Mouse (Mus musculus): ENCODE data around the gene Eif3i. TPM values are rescaled to one million over a fixed set of nuclear protein-coding genes. Genes with fewer than 3 reads are reported as not detected.

The Eif3i gene
- 100 to 1,000 TPM; 119 to 128 (median 123) TPM for total RNA-seq (2022)

DNA sequence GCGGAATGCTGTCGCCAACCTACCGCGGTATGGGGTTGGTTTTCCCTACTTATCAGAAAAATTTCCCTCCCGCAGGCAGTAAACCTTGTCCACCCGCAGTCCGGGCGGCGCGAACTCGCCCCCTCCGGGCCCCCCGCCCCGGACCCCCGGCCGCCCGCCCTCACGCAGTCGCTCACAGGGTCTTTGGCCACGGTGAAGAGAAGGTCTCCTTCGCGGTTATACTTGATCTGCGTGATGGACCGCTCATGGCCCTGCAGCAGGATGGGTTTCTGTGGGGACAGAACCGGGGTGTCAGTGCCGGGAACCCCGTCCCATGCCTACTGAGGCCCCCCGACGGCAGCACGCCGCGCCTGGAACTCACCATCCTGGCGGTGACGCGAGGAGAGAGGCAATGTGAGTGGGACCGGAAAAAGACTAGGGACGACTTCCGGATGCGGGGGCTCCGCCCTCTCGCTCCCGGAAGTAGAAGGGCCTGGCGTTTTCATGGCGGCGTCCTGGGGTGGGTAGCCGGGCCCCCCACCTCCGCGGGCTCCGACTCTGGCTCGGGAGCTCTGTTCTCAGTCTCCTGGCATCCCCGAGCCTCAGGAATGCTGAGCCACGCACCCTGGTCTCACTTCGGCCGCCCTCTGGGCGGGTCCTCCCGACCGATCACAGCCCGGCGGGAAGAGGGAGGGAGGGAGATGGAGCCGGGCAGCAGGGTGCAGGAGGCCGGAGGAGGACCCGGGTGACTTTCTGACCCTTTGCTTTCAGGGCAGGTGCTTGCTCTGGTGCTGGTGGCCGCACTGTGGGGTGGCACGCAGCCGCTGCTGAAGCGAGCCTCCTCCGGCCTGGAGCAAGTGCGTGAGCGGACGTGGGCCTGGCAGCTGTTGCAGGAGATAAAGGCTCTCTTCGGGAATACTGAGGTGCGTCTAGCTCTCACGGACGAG, at the start of gene Eif3i, which contains the start of gene Tmem234:
Gene Eif3i (minus strand): TSS at position 416 of the 926 bp plus-strand sequence.
Gene Tmem234 (plus strand): TSS at position 436 of the 926 bp plus-strand sequence.
- peak; percentile 64 to 77 for DNase-seq (ENCODE audit: low spot score in 2 of 2)

DNA sequence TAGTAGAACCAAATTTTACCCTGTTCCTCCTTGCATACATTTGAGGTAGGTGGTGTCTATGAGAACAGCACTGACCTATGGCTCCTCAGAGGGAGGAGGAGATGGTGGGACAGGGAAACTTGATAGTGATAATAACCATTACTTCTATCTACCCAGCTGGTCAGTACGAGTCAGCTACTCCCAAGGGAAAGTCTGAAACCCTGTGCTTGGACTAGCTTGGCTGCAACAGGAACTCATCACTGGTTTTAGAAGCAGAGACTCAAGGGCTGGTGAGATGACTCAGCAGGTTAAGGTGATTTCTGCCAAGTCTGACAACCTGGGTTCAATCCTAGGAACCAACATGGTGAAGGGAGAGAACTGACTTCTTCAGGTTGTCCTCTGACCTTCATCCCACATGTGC, 48.2 kb upstream of the Eif3i start:
- DNase-seq (ENCODE audit: low spot score in 2 of 2), result no peak

GRCm38 (mm10) chr4:129645204-129645603, 44.8 kb upstream of the Eif3i start:
- DNase-seq (ENCODE audit: low spot score in 2 of 2), result no peak

- DNase-seq (ENCODE audit: low spot score in 2 of 2), result no peak
These were observed 41.3 kb upstream of the Eif3i start for GRCm38 (mm10) chr4:129641756-129642155.

GRCm38 (mm10) chr4:129640638-129641467, 40.4 kb upstream of the Eif3i start, which contains the start of gene Txlna:
Txlna (minus strand) TSS chr4:129641065.
- DNase-seq (ENCODE audit: low spot score in 2 of 2), result peak; percentile 97 to 98

GRCm38 (mm10) chr4:129640101-129640637, 39.7 kb upstream of the Eif3i start:
- DNase-seq (ENCODE audit: low spot score in 2 of 2), result no peak

DNA sequence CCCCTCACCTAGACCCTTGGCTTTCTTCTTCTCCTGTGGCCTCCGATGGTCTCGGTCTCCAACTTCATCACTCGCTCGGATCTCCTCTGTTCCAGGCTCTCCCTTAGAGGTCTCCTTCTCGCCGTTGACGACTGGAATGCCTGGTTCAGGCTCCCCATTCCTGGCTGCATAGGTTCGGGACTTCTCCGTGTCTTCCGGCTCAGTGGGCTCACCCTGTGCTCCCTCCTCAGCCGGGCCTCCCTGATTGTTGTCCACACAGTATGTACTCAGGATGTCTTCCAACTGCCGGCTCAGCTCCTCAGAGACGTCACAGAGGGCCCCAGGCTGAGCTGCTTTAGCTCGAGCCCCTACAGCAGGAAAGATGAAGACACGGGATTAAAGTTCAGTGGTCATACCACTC, 38.8 kb upstream of the Eif3i start:
- DNase-seq (ENCODE audit: low spot score in 2 of 2), result no peak

GRCm38 (mm10) chr4:129633852-129634251, 33.4 kb upstream of the Eif3i start:
- DNase-seq (ENCODE audit: low spot score in 2 of 2), result no peak

GRCm38 (mm10) chr4:129631867-129632266, 31.4 kb upstream of the Eif3i start:
- no peak for DNase-seq (ENCODE audit: low spot score in 2 of 2)

- no peak for DNase-seq (ENCODE audit: low spot score in 2 of 2)
These were observed 30.5 kb upstream of the Eif3i start for GRCm38 (mm10) chr4:129630944-129631343.

DNA sequence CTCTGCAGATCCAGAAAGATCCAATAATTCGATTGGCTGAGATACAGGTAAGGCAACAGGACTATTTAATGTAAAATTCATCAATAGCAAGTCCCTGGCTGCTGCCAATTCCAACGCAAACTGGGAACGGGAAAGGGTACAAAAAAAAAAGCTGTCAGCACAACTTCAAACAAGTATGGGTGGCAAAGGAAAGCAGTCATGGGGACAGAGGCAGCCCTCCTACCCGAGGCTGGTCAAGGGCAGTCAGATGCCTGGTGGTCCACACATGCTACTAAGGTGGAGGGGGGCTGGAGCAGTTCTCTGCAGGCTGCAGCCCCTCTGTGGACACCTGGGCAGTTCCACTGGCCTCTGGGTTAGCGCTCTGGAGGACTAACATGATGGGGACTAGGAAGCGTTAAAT, 25.6 kb upstream of the Eif3i start:
- DNase-seq (ENCODE audit: low spot score in 2 of 2), result no peak

- no peak for DNase-seq (ENCODE audit: low spot score in 2 of 2)
These were observed 25.0 kb upstream of the Eif3i start for GRCm38 (mm10) chr4:129625496-129625895.

- DNase-seq (ENCODE audit: low spot score in 2 of 2), result peak in 1 of 2 experiments; percentile 65
These were observed 24.6 kb upstream of the Eif3i start for GRCm38 (mm10) chr4:129625029-129625370.

DNA sequence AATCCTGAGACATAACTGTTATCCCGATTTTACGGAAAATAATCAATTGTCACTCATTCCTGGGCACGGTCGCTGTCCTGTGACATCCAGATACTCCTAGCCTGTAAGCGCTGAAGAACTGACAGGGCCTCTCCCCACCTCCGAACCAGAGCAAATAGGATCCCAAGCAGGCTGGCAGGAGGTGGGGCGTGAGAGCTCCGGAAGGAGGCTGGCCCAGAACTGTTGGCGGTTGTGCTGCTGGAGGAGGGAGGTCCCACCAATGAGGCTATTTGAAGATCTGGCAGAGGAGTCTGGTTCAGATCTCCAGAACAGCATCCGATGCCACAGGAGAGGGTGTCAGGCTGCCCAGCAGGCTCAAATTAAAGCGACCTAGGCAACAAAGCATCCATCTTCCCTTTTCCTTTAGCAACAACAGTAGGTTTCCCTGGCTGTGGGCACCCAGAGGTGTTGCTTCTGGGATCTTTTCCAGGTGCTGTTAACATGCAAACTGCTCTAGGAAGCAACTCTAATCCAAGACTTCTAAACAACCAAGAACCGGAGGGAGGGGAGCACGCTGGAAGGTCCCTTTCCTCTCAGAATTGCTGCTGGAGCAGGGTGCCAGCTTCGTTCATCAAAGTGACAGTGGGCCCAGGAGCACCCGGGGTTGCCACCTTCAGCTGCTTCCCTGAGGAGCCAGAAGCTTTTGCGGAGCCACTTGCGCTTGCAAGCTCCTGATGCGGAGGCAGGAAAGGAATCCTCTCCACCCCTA, 24.0 kb upstream of the Eif3i start:
- DNase-seq (ENCODE audit: low spot score in 2 of 2), result peak; percentile 88 to 93

DNA sequence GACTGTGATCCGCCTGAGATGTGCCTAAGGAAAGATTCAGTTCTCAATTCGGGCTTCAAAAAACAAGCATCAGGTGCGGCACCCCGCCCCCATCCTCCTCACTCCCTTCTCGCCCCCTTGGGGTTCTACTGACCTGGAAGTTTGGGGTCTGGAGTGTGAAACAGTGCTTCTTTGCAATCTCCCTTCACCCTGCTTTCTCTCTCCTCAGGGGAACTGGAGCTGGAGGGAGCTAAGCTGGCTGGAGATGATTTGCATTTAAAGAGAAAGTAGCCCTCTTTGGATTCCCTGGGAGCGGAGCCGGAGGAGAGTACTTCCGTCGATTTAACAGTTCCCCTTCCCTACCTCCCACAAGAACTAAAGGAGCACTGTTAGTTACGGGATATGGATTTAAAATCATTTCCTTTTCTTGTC, 23.2 kb upstream of the Eif3i start, which contains the start of gene Ccdc28b:
Gene Ccdc28b (minus strand): TSS at position 267 of the 411 bp plus-strand sequence.
- DNase-seq (ENCODE audit: low spot score in 2 of 2), result peak in 1 of 2 experiments; percentile 60

- DNase-seq (ENCODE audit: low spot score in 2 of 2), result no peak
These were observed 22.5 kb upstream of the Eif3i start for GRCm38 (mm10) chr4:129622803-129623535.

DNA sequence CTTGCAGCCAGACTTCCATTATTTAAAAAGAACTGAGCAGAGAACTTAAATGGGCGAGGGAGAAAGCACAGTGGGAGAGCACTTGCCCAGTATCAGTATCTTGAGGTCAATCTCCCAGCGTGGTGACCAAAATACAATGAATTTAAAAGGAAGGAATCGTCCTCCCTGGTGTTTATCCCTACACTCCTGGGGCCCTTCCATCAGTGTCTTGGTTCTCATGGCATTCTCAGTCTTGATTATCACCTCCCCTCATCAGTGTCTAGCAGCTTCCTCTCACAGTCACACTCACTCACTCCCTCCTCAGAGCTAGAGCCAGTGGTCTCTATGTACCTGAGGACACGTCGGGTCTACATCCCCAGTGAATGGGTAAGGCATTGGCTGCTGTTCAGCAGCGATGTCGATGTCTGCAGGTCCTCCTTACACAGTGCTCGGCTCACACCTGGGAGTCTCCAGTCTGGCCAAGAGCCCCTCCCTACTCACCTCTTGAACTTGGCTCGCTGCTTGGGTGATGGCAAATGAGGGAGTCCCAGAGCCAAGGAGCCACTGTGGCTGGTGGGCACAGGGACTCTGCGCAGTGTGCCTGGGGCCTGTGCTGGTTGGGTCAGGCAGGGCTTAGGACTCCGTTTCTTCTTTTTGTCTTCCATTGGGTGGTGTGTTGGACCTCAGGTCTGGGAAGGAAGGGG, 21.8 kb upstream of the Eif3i start:
- no peak for DNase-seq (ENCODE audit: low spot score in 2 of 2)

GRCm38 (mm10) chr4:129621283-129621841, 20.9 kb upstream of the Eif3i start:
- DNase-seq (ENCODE audit: low spot score in 2 of 2), result no peak

Measured in layer of hippocampus, adult 8-10 months (tissue).